Mouse (Mus musculus): ENCODE results near the gene Saxo1. TPM values are rescaled to one million over a fixed set of nuclear protein-coding genes. Genes with fewer than 3 reads are reported as not detected.

Gene Saxo1
- polyA plus RNA-seq, 1 experiment from 2014 or later: not detected

GRCm38 (mm10) chr4:86504656-86505055 lies 53.5 kb downstream of the Saxo1 start:
- no peak for ATAC-seq
- H3K27me3 ChIP-seq (ENCODE audit: control insufficient read depth, insufficient read depth, low read depth, low read length): no peaks in the 10 kb centered on the region
- H3K4me3 ChIP-seq (ENCODE audit: low read depth, low read length): no peak overlapping the region
- no peak overlapping the region for H3K9ac ChIP-seq (ENCODE audit: low read depth, low read length)
- H3K4me2 ChIP-seq (ENCODE audit: low read length): no peak overlapping the region
- no peaks in the 10 kb centered on the region for H3K36me3 ChIP-seq (ENCODE audit: control insufficient read depth, insufficient read depth, low read length)
- H3K9me3 ChIP-seq (replicated peaks; ENCODE audit: control insufficient read depth, low read length, poor library complexity, severe bottlenecking): no peaks in the 10 kb centered on the region
- no peak overlapping the region for H3K27ac ChIP-seq (ENCODE audit: low read length)
- H3K4me1 ChIP-seq (ENCODE audit: control insufficient read depth, insufficient read depth, low read length): no peaks in the 10 kb centered on the region
- WGBS: 89% methylated on average over 6 of the region's 6 CpGs

GRCm38 (mm10) chr4:86499561-86499960 lies 58.6 kb downstream of the Saxo1 start:
- no peak overlapping the region for H3K4me3 ChIP-seq (ENCODE audit: low read depth, low read length)
- no peak overlapping the region for H3K4me2 ChIP-seq (ENCODE audit: low read length)
- no peaks in the 10 kb centered on the region for H3K36me3 ChIP-seq (ENCODE audit: control insufficient read depth, insufficient read depth, low read length)
- H3K4me1 ChIP-seq (ENCODE audit: control insufficient read depth, insufficient read depth, low read length): no peaks in the 10 kb centered on the region
- H3K9ac ChIP-seq (ENCODE audit: low read depth, low read length): no peak overlapping the region
- H3K9me3 ChIP-seq (replicated peaks; ENCODE audit: control insufficient read depth, low read length, poor library complexity, severe bottlenecking): no peaks in the 10 kb centered on the region
- WGBS: 100% methylated on average over 1 of the region's 1 CpGs
- H3K27ac ChIP-seq (ENCODE audit: low read length): no peak overlapping the region
- H3K27me3 ChIP-seq (ENCODE audit: control insufficient read depth, insufficient read depth, low read depth, low read length): no peaks in the 10 kb centered on the region
- ATAC-seq: no peak

DNA sequence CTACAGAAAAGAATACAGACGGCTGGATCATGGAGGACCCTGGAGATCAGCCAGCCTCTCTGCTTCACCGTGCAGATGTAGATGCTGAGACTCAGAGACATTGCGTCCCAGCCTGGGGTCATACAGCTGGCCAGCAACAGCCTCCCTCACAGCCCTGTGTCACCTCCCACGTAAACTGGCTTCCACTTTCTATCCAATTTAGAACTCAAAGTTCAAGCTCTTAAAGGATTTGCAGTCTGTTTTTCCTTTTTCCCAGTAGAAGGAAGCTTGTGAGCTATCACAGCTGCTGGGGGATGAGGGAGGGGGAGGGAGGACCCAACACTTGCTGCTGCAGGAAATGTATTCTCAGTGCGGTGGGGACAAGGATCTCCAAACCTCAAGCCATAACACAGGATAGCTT lies 59.4 kb downstream of the Saxo1 start:
- Histone ChIP-seq H3K9ac (ENCODE audit: low read depth, low read length) (no peak overlapping the region), H3K4me3 (ENCODE audit: low read depth, low read length) (no peak overlapping the region), H3K4me1 (ENCODE audit: control insufficient read depth, insufficient read depth, low read length) (no peaks in the 10 kb centered on the region), H3K27me3 (ENCODE audit: control insufficient read depth, insufficient read depth, low read depth, low read length) (no peaks in the 10 kb centered on the region), H3K9me3 (replicated peaks; ENCODE audit: control insufficient read depth, low read length, poor library complexity, severe bottlenecking) (no peaks in the 10 kb centered on the region), H3K27ac (ENCODE audit: low read length) (no peak overlapping the region), H3K36me3 (ENCODE audit: control insufficient read depth, insufficient read depth, low read length) (no peaks in the 10 kb centered on the region), H3K4me2 (ENCODE audit: low read length) (no peak overlapping the region)
- no peak for ATAC-seq
- 83% methylated on average over 5 of the region's 5 CpGs for WGBS

DNA sequence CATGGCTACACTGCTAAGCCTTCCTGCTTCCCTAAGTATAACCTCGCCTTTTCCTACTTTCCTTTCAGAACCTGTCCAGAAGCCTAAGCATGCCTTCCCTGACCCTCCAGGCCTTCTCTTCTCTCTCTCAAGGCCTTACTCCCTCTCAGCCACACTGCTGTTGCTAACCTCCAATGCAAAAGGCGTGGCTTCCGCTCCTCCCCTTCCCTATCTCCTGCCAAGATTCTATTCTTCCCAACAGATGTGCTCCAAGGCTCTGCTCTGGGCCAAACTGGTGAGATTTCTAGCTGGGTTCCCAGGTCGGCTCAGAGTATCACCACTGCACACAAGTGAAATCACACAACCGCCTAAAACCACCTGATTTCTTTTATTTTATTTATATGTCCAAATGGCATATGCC lies 69.0 kb downstream of the Saxo1 start:
- H3K4me1 ChIP-seq (ENCODE audit: control insufficient read depth, insufficient read depth, low read length): no peaks in the 10 kb centered on the region
- no peak overlapping the region for H3K27ac ChIP-seq (ENCODE audit: low read length)
- no peak overlapping the region for H3K4me3 ChIP-seq (ENCODE audit: low read depth, low read length)
- no peaks in the 10 kb centered on the region for H3K27me3 ChIP-seq (ENCODE audit: control insufficient read depth, insufficient read depth, low read depth, low read length)
- no peak for ATAC-seq
- no peaks in the 10 kb centered on the region for H3K9me3 ChIP-seq (replicated peaks; ENCODE audit: control insufficient read depth, low read length, poor library complexity, severe bottlenecking)
- H3K9ac ChIP-seq (ENCODE audit: low read depth, low read length): no peak overlapping the region
- no peaks in the 10 kb centered on the region for H3K36me3 ChIP-seq (ENCODE audit: control insufficient read depth, insufficient read depth, low read length)
- WGBS: 88% methylated on average over 5 of the region's 5 CpGs
- no peak overlapping the region for H3K4me2 ChIP-seq (ENCODE audit: low read length)

DNA sequence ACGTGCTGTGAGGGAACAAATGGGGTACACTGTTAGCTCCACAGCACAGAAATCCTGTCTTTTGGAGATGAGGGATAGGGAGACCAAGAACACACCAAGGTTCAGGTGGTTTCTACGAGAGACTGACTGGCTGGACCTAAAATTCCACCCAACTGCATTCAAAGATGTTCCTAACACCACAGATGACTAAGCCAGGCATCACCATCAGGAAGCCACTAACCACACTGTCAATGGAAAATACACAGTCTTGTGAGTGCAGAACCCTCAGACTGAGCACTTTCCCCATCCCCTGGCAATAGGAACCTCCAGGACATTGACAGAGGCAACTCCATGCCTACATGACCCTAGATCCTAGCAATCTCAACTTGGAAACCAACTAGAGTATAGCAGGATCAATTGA lies 71.2 kb downstream of the Saxo1 start:
- 87% methylated on average over 2 of the region's 2 CpGs for WGBS
- H3K4me2 ChIP-seq (ENCODE audit: low read length): no peak overlapping the region
- no peak overlapping the region for H3K9ac ChIP-seq (ENCODE audit: low read depth, low read length)

DNA sequence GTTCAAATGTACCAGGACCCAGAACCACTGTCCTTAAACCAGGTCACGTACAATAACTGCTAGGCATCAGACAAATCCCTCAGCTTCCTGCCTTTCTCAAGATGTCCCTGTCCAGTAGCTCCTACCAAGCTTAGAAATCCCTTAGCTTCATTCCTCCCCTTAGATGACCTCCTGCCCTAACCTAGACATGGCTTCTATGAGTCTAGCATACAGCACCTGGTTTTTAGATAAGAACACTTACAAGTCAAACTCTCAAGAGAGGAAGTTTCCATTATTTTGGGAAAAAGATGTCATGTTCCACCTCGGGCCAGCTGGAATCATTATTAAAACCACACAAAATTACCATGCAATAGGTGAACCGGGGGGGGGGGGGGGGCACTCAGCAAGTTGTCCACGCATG lies 71.6 kb downstream of the Saxo1 start:
- H3K9ac ChIP-seq (ENCODE audit: low read depth, low read length): no peak overlapping the region
- 85% methylated on average over 4 of the region's 4 CpGs for WGBS
- ATAC-seq: no peak
- H3K4me3 ChIP-seq (ENCODE audit: low read depth, low read length): no peak overlapping the region
- no peak overlapping the region for H3K4me2 ChIP-seq (ENCODE audit: low read length)
- H3K27me3 ChIP-seq (ENCODE audit: control insufficient read depth, insufficient read depth, low read depth, low read length): no peaks in the 10 kb centered on the region
- H3K27ac ChIP-seq (ENCODE audit: low read length): no peak overlapping the region
- no peaks in the 10 kb centered on the region for H3K9me3 ChIP-seq (replicated peaks; ENCODE audit: control insufficient read depth, low read length, poor library complexity, severe bottlenecking)
- no peaks in the 10 kb centered on the region for H3K4me1 ChIP-seq (ENCODE audit: control insufficient read depth, insufficient read depth, low read length)
- H3K36me3 ChIP-seq (ENCODE audit: control insufficient read depth, insufficient read depth, low read length): no peaks in the 10 kb centered on the region

More for the DNA sequence above, 71.2 kb downstream of the Saxo1 start:
- no peak for ATAC-seq
- Histone ChIP-seq H3K9me3 (replicated peaks; ENCODE audit: control insufficient read depth, low read length, poor library complexity, severe bottlenecking) (no peaks in the 10 kb centered on the region), H3K4me3 (ENCODE audit: low read depth, low read length) (no peak overlapping the region), H3K4me1 (ENCODE audit: control insufficient read depth, insufficient read depth, low read length) (no peaks in the 10 kb centered on the region), H3K27me3 (ENCODE audit: control insufficient read depth, insufficient read depth, low read depth, low read length) (no peaks in the 10 kb centered on the region), H3K27ac (ENCODE audit: low read length) (no peak overlapping the region), H3K36me3 (ENCODE audit: control insufficient read depth, insufficient read depth, low read length) (no peaks in the 10 kb centered on the region)

- no peaks in the 10 kb centered on the region for H3K9me3 ChIP-seq (replicated peaks; ENCODE audit: control insufficient read depth, low read length, poor library complexity, severe bottlenecking)
- 82% methylated on average over 6 of the region's 6 CpGs for WGBS
- H3K4me3 ChIP-seq (ENCODE audit: low read depth, low read length): no peak overlapping the region
- H3K36me3 ChIP-seq (ENCODE audit: control insufficient read depth, insufficient read depth, low read length): no peaks in the 10 kb centered on the region
- no peaks in the 10 kb centered on the region for H3K27me3 ChIP-seq (ENCODE audit: control insufficient read depth, insufficient read depth, low read depth, low read length)
- no peak for ATAC-seq
- no peaks in the 10 kb centered on the region for H3K4me1 ChIP-seq (ENCODE audit: control insufficient read depth, insufficient read depth, low read length)
- no peak overlapping the region for H3K4me2 ChIP-seq (ENCODE audit: low read length)
- H3K27ac ChIP-seq (ENCODE audit: low read length): no peak overlapping the region
- H3K9ac ChIP-seq (ENCODE audit: low read depth, low read length): no peak overlapping the region
Measured at GRCm38 (mm10) chr4:86485052-86485451, 73.1 kb downstream of the Saxo1 start.

GRCm38 (mm10) chr4:86483686-86484085 lies 74.4 kb downstream of the Saxo1 start:
- no peak for ATAC-seq
- Histone ChIP-seq H3K4me2 (ENCODE audit: low read length) (no peak overlapping the region), H3K36me3 (ENCODE audit: control insufficient read depth, insufficient read depth, low read length) (no peaks in the 10 kb centered on the region), H3K27me3 (ENCODE audit: control insufficient read depth, insufficient read depth, low read depth, low read length) (no peaks in the 10 kb centered on the region), H3K27ac (ENCODE audit: low read length) (no peak overlapping the region), H3K9me3 (replicated peaks; ENCODE audit: control insufficient read depth, low read length, poor library complexity, severe bottlenecking) (no peaks in the 10 kb centered on the region), H3K4me1 (ENCODE audit: control insufficient read depth, insufficient read depth, low read length) (no peaks in the 10 kb centered on the region), H3K9ac (ENCODE audit: low read depth, low read length) (no peak overlapping the region), H3K4me3 (ENCODE audit: low read depth, low read length) (no peak overlapping the region)
- 67% methylated on average over 8 of the region's 8 CpGs for WGBS

DNA sequence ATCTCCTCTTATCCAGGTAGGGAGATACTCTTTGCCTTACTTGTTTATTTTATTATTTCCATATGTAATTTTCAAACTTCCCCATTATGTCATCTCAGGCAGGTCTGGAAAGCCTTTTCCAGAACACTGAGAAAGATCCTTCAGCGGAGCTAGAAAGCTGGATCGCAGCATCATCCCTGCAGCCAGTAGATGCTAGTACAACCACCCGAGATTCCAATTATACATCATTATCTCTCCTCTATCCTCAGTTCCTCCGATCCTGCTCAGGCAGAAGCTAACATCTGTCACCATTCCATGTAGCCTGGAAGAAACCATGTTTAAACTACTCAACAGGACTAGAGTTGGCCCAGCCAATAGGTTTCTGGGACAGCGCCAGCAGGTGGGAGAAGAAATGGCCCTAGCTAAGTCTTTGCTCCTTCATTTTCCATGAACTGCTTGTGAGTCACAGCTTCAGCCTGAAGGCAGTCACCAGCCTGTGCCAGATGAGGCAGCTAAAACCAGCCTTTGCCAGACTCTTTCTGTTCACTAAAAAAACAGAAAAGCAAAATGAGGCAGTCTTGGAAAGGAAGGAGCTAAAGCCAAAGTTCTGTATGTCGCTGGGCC lies 75.0 kb downstream of the Saxo1 start:
- Histone ChIP-seq H3K9ac (ENCODE audit: low read depth, low read length) (no peak overlapping the region), H3K9me3 (replicated peaks; ENCODE audit: control insufficient read depth, low read length, poor library complexity, severe bottlenecking) (no peaks in the 10 kb centered on the region), H3K27me3 (ENCODE audit: control insufficient read depth, insufficient read depth, low read depth, low read length) (no peaks in the 10 kb centered on the region), H3K36me3 (ENCODE audit: control insufficient read depth, insufficient read depth, low read length) (no peaks in the 10 kb centered on the region), H3K27ac (ENCODE audit: low read length) (no peak overlapping the region), H3K4me2 (ENCODE audit: low read length) (no peak overlapping the region), H3K4me3 (ENCODE audit: low read depth, low read length) (no peak overlapping the region), H3K4me1 (ENCODE audit: control insufficient read depth, insufficient read depth, low read length) (no peaks in the 10 kb centered on the region)
- 93% methylated on average over 6 of the region's 6 CpGs for WGBS
- no peak for ATAC-seq
